Mouse (Mus musculus): ENCODE data around the gene Atg16l1. TPM values are rescaled to one million over a fixed set of nuclear protein-coding genes. Genes with fewer than 3 reads are reported as not detected.

The Atg16l1 gene
- total RNA-seq (2014; rRNA removed; ENCODE audit: low replicate concordance) (36.8 and 37.1 TPM in 2 replicates), polyA plus RNA-seq (2015; fragmentation: Nextera tagmentation; extraction: Ambion mirVana) (19.0 and 19.6 TPM in 2 replicates)

GRCm38 (mm10) chr1:87755641-87756470, at the start of gene Atg16l1:
Atg16l1 (plus strand) TSS chr1:87755870.
- no peaks in the 10 kb centered on the region for H3K9me3 ChIP-seq (replicated peaks; ENCODE audit: control insufficient read depth, low read length)

DNA sequence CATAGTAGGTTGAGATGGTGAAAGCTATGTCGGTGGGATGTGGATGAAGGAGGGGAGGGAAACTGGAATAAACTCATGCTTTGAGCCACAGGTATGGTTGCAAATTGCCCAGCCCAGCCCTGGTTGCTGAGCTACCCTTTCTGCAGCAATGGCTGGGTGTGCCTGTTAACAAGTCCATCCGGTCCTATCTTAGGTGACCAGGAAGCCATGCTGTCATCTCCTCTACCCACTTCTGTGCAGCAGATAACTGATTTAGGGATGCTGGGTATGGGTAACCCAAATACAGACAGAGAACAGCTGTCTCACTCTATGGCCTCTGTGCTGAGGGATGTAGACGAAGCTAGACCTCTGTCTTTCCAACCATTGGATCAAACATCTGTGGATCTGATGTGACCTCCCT, 49.3 kb upstream of the Atg16l1 start:
- Histone ChIP-seq H3K4me1 (ENCODE audit: control insufficient read depth, insufficient read depth) (no peaks in the 10 kb centered on the region), H3K4me3 (ENCODE audit: low read depth, low read length) (no peak overlapping the region), H3K27me3 (ENCODE audit: control insufficient read depth, insufficient read depth, low read length) (no peaks in the 10 kb centered on the region), H3K9me3 (replicated peaks; ENCODE audit: control insufficient read depth, low read length) (no peaks in the 10 kb centered on the region), H3K4me2 (ENCODE audit: low read depth, low read length) (no peak overlapping the region), H3K27ac (ENCODE audit: low read depth) (no peak overlapping the region), H3K9ac (replicated peaks; ENCODE audit: low read depth, low read length) (no peak overlapping the region), H3K36me3 (replicated peaks; ENCODE audit: control insufficient read depth, insufficient read depth, low read length) (no peaks in the 10 kb centered on the region)
- DNase-seq (ENCODE audit: low spot score) (no peak), ATAC-seq (ENCODE audit: insufficient read depth, low read depth) (no peak)
- TF ChIP-seq EP300 (IDR thresholded peaks at IDR 0.05; ENCODE audit: low read depth) (no peak), CTCF (IDR thresholded peaks at IDR 0.05; ENCODE audit: low read depth) (no peak)
- 71% methylated on average over 3 of the region's 3 CpGs for WGBS

More at GRCm38 (mm10) chr1:87755641-87756470, at the start of gene Atg16l1:
- ATAC-seq (ENCODE audit: insufficient read depth, low read depth) (peak; percentile 98), DNase-seq (ENCODE audit: low spot score) (peak; percentile 95)
- TF ChIP-seq CTCF (IDR thresholded peaks at IDR 0.05; ENCODE audit: low read depth) (peak; percentile 52), EP300 (IDR thresholded peaks at IDR 0.05; ENCODE audit: low read depth) (peak; percentile 84)
- peak within 1 kb of the TSS; percentile 93 for H3K27ac ChIP-seq (ENCODE audit: low read depth)
- H3K4me2 ChIP-seq (ENCODE audit: low read depth, low read length) = peak within 1 kb of the TSS; percentile 62
- peaks cover 9% of the 10 kb centered on the region for H3K4me1 ChIP-seq (ENCODE audit: control insufficient read depth, insufficient read depth)
- peaks cover 26% of the 10 kb centered on the region for H3K36me3 ChIP-seq (replicated peaks; ENCODE audit: control insufficient read depth, insufficient read depth, low read length)
- no peaks in the 10 kb centered on the region for H3K27me3 ChIP-seq (ENCODE audit: control insufficient read depth, insufficient read depth, low read length)
- H3K9ac ChIP-seq (replicated peaks; ENCODE audit: low read depth, low read length) = peak within 1 kb of the TSS; percentile 98
- H3K4me3 ChIP-seq (ENCODE audit: low read depth, low read length) = peak within 1 kb of the TSS; percentile 98
- WGBS = under 1% methylated on average over 78 of the region's 79 CpGs

DNA sequence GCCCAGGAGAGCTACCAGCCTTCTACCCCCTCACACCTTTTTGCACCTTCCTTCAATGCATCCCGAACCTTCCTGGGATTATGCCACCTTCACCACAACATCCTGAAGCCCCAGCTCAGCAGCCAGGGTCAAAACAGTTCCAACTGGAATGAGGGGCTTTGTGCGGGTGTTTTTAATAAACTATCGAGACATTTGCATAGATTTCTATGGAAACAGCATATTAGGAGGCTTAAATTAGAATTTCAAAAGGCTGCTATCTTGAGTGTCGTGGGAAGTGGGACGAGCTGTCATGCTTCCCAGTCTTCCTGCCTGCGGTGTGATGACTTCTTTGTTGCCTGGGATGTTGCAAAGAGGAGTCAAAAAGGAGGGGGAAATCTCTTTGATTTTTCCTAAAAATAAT, 46.6 kb upstream of the Atg16l1 start:
- Histone ChIP-seq H3K4me2 (ENCODE audit: low read depth, low read length) (no peak overlapping the region), H3K9ac (replicated peaks; ENCODE audit: low read depth, low read length) (no peak overlapping the region), H3K4me3 (ENCODE audit: low read depth, low read length) (no peak overlapping the region), H3K27ac (ENCODE audit: low read depth) (no peak overlapping the region), H3K27me3 (ENCODE audit: control insufficient read depth, insufficient read depth, low read length) (no peaks in the 10 kb centered on the region), H3K4me1 (ENCODE audit: control insufficient read depth, insufficient read depth) (no peaks in the 10 kb centered on the region), H3K9me3 (replicated peaks; ENCODE audit: control insufficient read depth, low read length) (no peaks in the 10 kb centered on the region), H3K36me3 (replicated peaks; ENCODE audit: control insufficient read depth, insufficient read depth, low read length) (no peaks in the 10 kb centered on the region; the same call in 1 of the 2 replicates)
- ATAC-seq (ENCODE audit: insufficient read depth, low read depth) (no peak), DNase-seq (ENCODE audit: low spot score) (no peak)
- 54% methylated on average over 6 of the region's 6 CpGs for WGBS
- TF ChIP-seq CTCF (IDR thresholded peaks at IDR 0.05; ENCODE audit: low read depth) (no peak), EP300 (IDR thresholded peaks at IDR 0.05; ENCODE audit: low read depth) (no peak)

GRCm38 (mm10) chr1:87709661-87710270, 45.9 kb upstream of the Atg16l1 start:
- no peak overlapping the region for H3K9ac ChIP-seq (replicated peaks; ENCODE audit: low read depth, low read length)
- H3K27me3 ChIP-seq (ENCODE audit: control insufficient read depth, insufficient read depth, low read length) = no peaks in the 10 kb centered on the region
- WGBS = 79% methylated on average over 7 of the region's 7 CpGs
- H3K4me2 ChIP-seq (ENCODE audit: low read depth, low read length) = no peak overlapping the region
- H3K27ac ChIP-seq (ENCODE audit: low read depth) = no peak overlapping the region
- TF ChIP-seq EP300 (IDR thresholded peaks at IDR 0.05; ENCODE audit: low read depth) (no peak), CTCF (IDR thresholded peaks at IDR 0.05; ENCODE audit: low read depth) (no peak)
- H3K9me3 ChIP-seq (replicated peaks; ENCODE audit: control insufficient read depth, low read length) = no peaks in the 10 kb centered on the region
- no peaks in the 10 kb centered on the region; the same call in 1 of the 2 replicates for H3K36me3 ChIP-seq (replicated peaks; ENCODE audit: control insufficient read depth, insufficient read depth, low read length)
- H3K4me3 ChIP-seq (ENCODE audit: low read depth, low read length) = no peak overlapping the region
- H3K4me1 ChIP-seq (ENCODE audit: control insufficient read depth, insufficient read depth) = no peaks in the 10 kb centered on the region
- ATAC-seq (ENCODE audit: insufficient read depth, low read depth) = no peak
- DNase-seq (ENCODE audit: low spot score) = no peak

- no peak for ATAC-seq (ENCODE audit: insufficient read depth, low read depth)
- WGBS = 63% methylated on average over 10 of the region's 10 CpGs
Observed at GRCm38 (mm10) chr1:87711938-87712613, 43.6 kb upstream of the Atg16l1 start.

More at GRCm38 (mm10) chr1:87711938-87712613, 43.6 kb upstream of the Atg16l1 start:
- Histone ChIP-seq H3K27me3 (ENCODE audit: control insufficient read depth, insufficient read depth, low read length) (no peaks in the 10 kb centered on the region), H3K4me3 (ENCODE audit: low read depth, low read length) (no peak overlapping the region), H3K27ac (ENCODE audit: low read depth) (no peak overlapping the region), H3K36me3 (replicated peaks; ENCODE audit: control insufficient read depth, insufficient read depth, low read length) (no peaks in the 10 kb centered on the region; the same call in 1 of the 2 replicates), H3K9me3 (replicated peaks; ENCODE audit: control insufficient read depth, low read length) (no peaks in the 10 kb centered on the region), H3K9ac (replicated peaks; ENCODE audit: low read depth, low read length) (no peak overlapping the region), H3K4me2 (ENCODE audit: low read depth, low read length) (no peak overlapping the region), H3K4me1 (ENCODE audit: control insufficient read depth, insufficient read depth) (no peaks in the 10 kb centered on the region)
- no peak for DNase-seq (ENCODE audit: low spot score)
- TF ChIP-seq CTCF (IDR thresholded peaks at IDR 0.05; ENCODE audit: low read depth) (no peak), EP300 (IDR thresholded peaks at IDR 0.05; ENCODE audit: low read depth) (no peak)
